Mouse (Mus musculus) MEL (cell line): ENCODE data around the gene Sqor. TPM values are rescaled to one million over a fixed set of nuclear protein-coding genes. Genes with fewer than 3 reads are reported as not detected.

Experiments used
- DNase-seq: peaks from one replicate; pipeline ENCODE4 v3.0.0; 2011; ENCODE audit warnings: low read depth, low spot score
- H3K27ac ChIP-seq: 2 replicates; pipeline ENCODE4 v1.5.1; 2012; ENCODE audit warnings: low read depth, mild to moderate bottlenecking, control low read depth, low read length, moderate library complexity; ENCODE audit not compliant: control insufficient read depth
- H3K27me3 ChIP-seq, 2 experiments: fragments of 150-350 bp in 1 of 2; sonication (generic) in 1 of 2; 2 replicates each; pipeline ENCODE4 v1.6.1; 2012; ENCODE audit warnings: low read length in 2 of 2, mild to moderate bottlenecking in 2 of 2, improper control_type of control experiment in 1 of 2, moderate library complexity in 1 of 2; ENCODE audit not compliant: insufficient read depth in 2 of 2, control insufficient read depth in 1 of 2
- H3K36me3 ChIP-seq, 2 experiments: 2 replicates each; pipeline ENCODE4 v1.6.1; 2012 to 2014; ENCODE audit warnings: low read length in 2 of 2, improper control_type of control experiment in 1 of 2, inconsistent platforms in 1 of 2, mild to moderate bottlenecking in 1 of 2; ENCODE audit not compliant: insufficient read depth in 2 of 2, control insufficient read depth in 1 of 2
- H3K4me1 ChIP-seq, 2 experiments: fragments of 150-350 bp in 1 of 2; sonication (generic) in 1 of 2; 2 replicates each; pipeline ENCODE4 v1.6.1; 2012; ENCODE audit warnings: low read length in 2 of 2, improper control_type of control experiment in 1 of 2, mild to moderate bottlenecking in 1 of 2; ENCODE audit not compliant: insufficient read depth in 2 of 2, control insufficient read depth in 1 of 2
- H3K4me3 ChIP-seq, 2 experiments: fragments of 150-350 bp in 1 of 2; sonication (generic) in 1 of 2; 2 replicates each; pipeline ENCODE4 v1.5.1; 2012; ENCODE audit warnings: low read depth in 2 of 2, low read length in 2 of 2, mild to moderate bottlenecking in 2 of 2, moderate library complexity in 2 of 2, control low read depth in 1 of 2, improper control_type of control experiment in 1 of 2; ENCODE audit not compliant: control insufficient read depth in 1 of 2, insufficient read depth in 1 of 2
- H3K79me2 ChIP-seq: 2 replicates; pipeline ENCODE4 v1.6.1; 2012; ENCODE audit warnings: mild to moderate bottlenecking, low read length, moderate library complexity; ENCODE audit not compliant: control insufficient read depth, poor library complexity, insufficient read depth
- H3K9ac ChIP-seq: 2 replicates; pipeline ENCODE4 v1.6.1; 2012; ENCODE audit warnings: low read depth, mild to moderate bottlenecking, control low read depth, low read length, moderate library complexity; ENCODE audit not compliant: control insufficient read depth, poor library complexity, severe bottlenecking
- H3K9me3 ChIP-seq: fragments of 150-350 bp; sonication (generic); replicated peaks from 2 replicates; pipeline ENCODE4 v1.6.1; 2012; ENCODE audit warnings: mild to moderate bottlenecking, low read length, improper control_type of control experiment, moderate library complexity; ENCODE audit not compliant: insufficient read depth
- BHLHE40 ChIP-seq: IDR thresholded peaks from 2 replicates; pipeline ENCODE4 v1.6.1; 2012; ENCODE audit warnings: low read depth, mild to moderate bottlenecking, inconsistent platforms, low read length, improper control_type of control experiment, borderline replicate concordance
- CHD1 ChIP-seq: IDR thresholded peaks from 2 replicates; pipeline ENCODE4 v1.6.1; 2012; ENCODE audit warnings: low read depth, mild to moderate bottlenecking, inconsistent platforms, low read length, improper control_type of control experiment
- CTCF ChIP-seq, 3 experiments: IDR thresholded peaks in 2 of 3; conservative IDR thresholded peaks in 1 of 3; 2 replicates each; pipeline ENCODE4 v1.5.1; 2011 to 2012; ENCODE audit warnings: low read length in 3 of 3, low read depth in 2 of 3, mild to moderate bottlenecking in 2 of 3, improper control_type of control experiment in 1 of 3, inconsistent platforms in 1 of 3, mixed read lengths in 1 of 3, moderate library complexity in 1 of 3; ENCODE audit not compliant: control insufficient read depth in 1 of 3, insufficient read depth in 1 of 3, poor library complexity in 1 of 3, severe bottlenecking in 1 of 3
- E2F4 ChIP-seq: IDR thresholded peaks from 2 replicates; pipeline ENCODE4 v1.6.1; 2011; ENCODE audit warnings: low read depth, low read length, improper control_type of control experiment, borderline replicate concordance
- ELF1 ChIP-seq: IDR thresholded peaks from 2 replicates; pipeline ENCODE4 v1.6.1; 2014; ENCODE audit warnings: low read depth, mild to moderate bottlenecking, inconsistent platforms, low read length, improper control_type of control experiment, moderate library complexity
- ETS1 ChIP-seq: IDR thresholded peaks from 2 replicates; pipeline ENCODE4 v1.6.1; 2012; ENCODE audit warnings: low read depth, mild to moderate bottlenecking, inconsistent platforms, low read length, improper control_type of control experiment, moderate library complexity
- GABPA ChIP-seq: IDR thresholded peaks from 2 replicates; pipeline ENCODE4 v1.6.1; 2012; ENCODE audit warnings: low read depth, mild to moderate bottlenecking, inconsistent platforms, low read length, improper control_type of control experiment, moderate library complexity
- GATA1 ChIP-seq: IDR thresholded peaks from 2 replicates; pipeline ENCODE4 v1.6.1; 2011; ENCODE audit warnings: low read depth, low read length, improper control_type of control experiment
- JUND ChIP-seq: IDR thresholded peaks from 2 replicates; pipeline ENCODE4 v1.6.1; 2011; ENCODE audit warnings: low read depth, mild to moderate bottlenecking, improper control_type of control experiment, low read length
- MAX ChIP-seq: IDR thresholded peaks from 2 replicates; pipeline ENCODE4 v1.6.1; 2011; ENCODE audit warnings: low read length, improper control_type of control experiment
- MEF2A ChIP-seq: IDR thresholded peaks from 2 replicates; pipeline ENCODE4 v1.6.1; 2014; ENCODE audit warnings: low read depth, mild to moderate bottlenecking, inconsistent platforms, low read length, improper control_type of control experiment; ENCODE audit not compliant: poor library complexity, insufficient replicate concordance, severe bottlenecking; ENCODE audit errors: extremely low read depth
- MYB ChIP-seq: IDR thresholded peaks from 2 replicates; pipeline ENCODE4 v1.6.1; 2011; ENCODE audit warnings: mild to moderate bottlenecking, low read depth, low read length, improper control_type of control experiment
- MYC ChIP-seq: IDR thresholded peaks from 2 replicates; pipeline ENCODE4 v1.6.1; 2011; ENCODE audit warnings: low read depth, mild to moderate bottlenecking, low read length, improper control_type of control experiment, moderate library complexity
- NRF1 ChIP-seq: IDR thresholded peaks from 2 replicates; pipeline ENCODE4 v1.6.1; 2014; ENCODE audit warnings: low read depth, mild to moderate bottlenecking, inconsistent platforms, low read length, improper control_type of control experiment, moderate library complexity; ENCODE audit not compliant: poor library complexity, insufficient read depth, severe bottlenecking
- POLR2AphosphoS5 ChIP-seq: IDR thresholded peaks from 2 replicates; pipeline ENCODE4 v1.6.1; 2012; ENCODE audit warnings: low read depth, borderline replicate concordance, mild to moderate bottlenecking, inconsistent platforms, low read length, moderate library complexity, mixed read lengths
- SMC3 ChIP-seq: IDR thresholded peaks from 2 replicates; pipeline ENCODE4 v1.6.1; 2011; ENCODE audit warnings: low read depth, low read length, improper control_type of control experiment
- TAL1 ChIP-seq: IDR thresholded peaks from 2 replicates; pipeline ENCODE4 v1.6.1; 2012; ENCODE audit warnings: mild to moderate bottlenecking, inconsistent platforms, low read length, moderate library complexity, mixed read lengths
- ZC3H11A ChIP-seq: IDR thresholded peaks from 2 replicates; pipeline ENCODE4 v1.6.1; 2012; ENCODE audit warnings: low read depth, mild to moderate bottlenecking, inconsistent platforms, low read length, improper control_type of control experiment
- polyA plus RNA-seq, 2 experiments: library from polyadenylated mRNA; stranded (reverse) in 1 of 2; unstranded in 1 of 2; fragments of >175 nt in 1 of 2; fragments of >200 nt in 1 of 2; gene quantifications; 2 replicates each; pipeline versions ENCODE4 v1.2.1 to v1.2.4; 2012; ENCODE audit warnings: low replicate concordance in 2 of 2, low read depth in 1 of 2; ENCODE audit not compliant: insufficient read length in 2 of 2, insufficient read depth in 1 of 2, missing spikeins in 1 of 2
- total RNA-seq: library from RNA; depleted of rRNA; stranded (reverse); fragments of 300-350 nt; gene quantifications from 2 replicates; pipeline ENCODE4 v1.2.3, GENCODE M21; 2012; rRNA removed

Gene Sqor
- total and polyA plus RNA-seq, 3 experiments: 2.2 to 3.3 TPM; not detected in 1

- no peaks in the 10 kb centered on the region for H3K27me3 ChIP-seq
- no peak for DNase-seq
- H3K36me3 ChIP-seq: no peaks in the 10 kb centered on the region
- no peaks in the 10 kb centered on the region for H3K79me2 ChIP-seq
- no peak overlapping the region for H3K27ac ChIP-seq
- TF ChIP-seq ELF1 (no peak), ZC3H11A (no peak), E2F4 (no peak), SMC3 (no peak), MYB (no peak), MYC (no peak), GABPA (no peak), CTCF (IDR thresholded peaks at IDR 0.05 in 2 of 3, conservative IDR thresholded peaks at IDR 0.05 in 1 of 3; ENCODE audit: control insufficient read depth in 1 of 3, insufficient read depth in 1 of 3, low read depth in 2 of 3, low read length in 3 of 3, poor library complexity in 1 of 3, severe bottlenecking in 1 of 3) (no peak), CHD1 (no peak)
- no peak overlapping the region for H3K9ac ChIP-seq
- H3K4me3 ChIP-seq: no peak overlapping the region
- no peaks in the 10 kb centered on the region for H3K9me3 ChIP-seq
- H3K4me1 ChIP-seq: no peaks in the 10 kb centered on the region
Observed at GRCm38 (mm10) chr2:122854636-122855035, 89.6 kb downstream of the Sqor start.

- H3K9ac ChIP-seq: no peak overlapping the region
- H3K36me3 ChIP-seq: no peaks in the 10 kb centered on the region
- no peaks in the 10 kb centered on the region for H3K4me1 ChIP-seq
- H3K79me2 ChIP-seq: no peaks in the 10 kb centered on the region
- no peak overlapping the region for H3K4me3 ChIP-seq
- H3K27me3 ChIP-seq: no peaks in the 10 kb centered on the region
- H3K27ac ChIP-seq: no peak overlapping the region
- DNase-seq: no peak
- no peaks in the 10 kb centered on the region for H3K9me3 ChIP-seq
- TF ChIP-seq MYC: no peak
- TF ChIP-seq POLR2AphosphoS5: no peak
- TF ChIP-seq TAL1: no peak
- TF ChIP-seq CTCF (IDR thresholded peaks at IDR 0.05 in 2 of 3, conservative IDR thresholded peaks at IDR 0.05 in 1 of 3; ENCODE audit: control insufficient read depth in 1 of 3, insufficient read depth in 1 of 3, low read depth in 2 of 3, low read length in 3 of 3, poor library complexity in 1 of 3, severe bottlenecking in 1 of 3): no peak
- TF ChIP-seq MEF2A: no peak
- no peak for TF ChIP-seq NRF1
- no peak for TF ChIP-seq ZC3H11A
- TF ChIP-seq GABPA: no peak
- no peak for TF ChIP-seq GATA1
- no peak for TF ChIP-seq ETS1
- TF ChIP-seq MAX: no peak
- no peak for TF ChIP-seq JUND
- TF ChIP-seq BHLHE40: no peak
- TF ChIP-seq, all 39 proteins: peak for 0
Observed at GRCm38 (mm10) chr2:122855354-122855753, 90.3 kb downstream of the Sqor start.

Other genes with a start within 250 kb of the Sqor start
- not detected in 2 replicates for gene Gatm, start 153.9 kb upstream of the Sqor start, total RNA-seq
- gene Gatm, start 153.9 kb upstream of the Sqor start, polyA plus RNA-seq: not detected
- gene AA467197, start 128.3 kb upstream of the Sqor start, total RNA-seq: not detected in 2 replicates
- not detected for gene AA467197, start 128.3 kb upstream of the Sqor start, polyA plus RNA-seq
- not detected in 2 replicates for gene Slc30a4, start 62.6 kb upstream of the Sqor start, total RNA-seq
- gene Slc30a4, start 62.6 kb upstream of the Sqor start, polyA plus RNA-seq: not detected
- 10.8 and 10.9 TPM in 2 replicates for gene Bloc1s6, start 26.7 kb upstream of the Sqor start, total RNA-seq
- 10 to 100 TPM in 1 of 2 experiments, not detected in 1; 21.7 TPM for gene Bloc1s6, start 26.7 kb upstream of the Sqor start, polyA plus RNA-seq